Mouse (Mus musculus) lung, postnatal 10 days (tissue): ENCODE results near the gene 1110002E22Rik.

Experiments
- DNase-seq: peaks from one replicate; pipeline ENCODE4 v3.0.0; 2021

The 1110002E22Rik gene

DNA sequence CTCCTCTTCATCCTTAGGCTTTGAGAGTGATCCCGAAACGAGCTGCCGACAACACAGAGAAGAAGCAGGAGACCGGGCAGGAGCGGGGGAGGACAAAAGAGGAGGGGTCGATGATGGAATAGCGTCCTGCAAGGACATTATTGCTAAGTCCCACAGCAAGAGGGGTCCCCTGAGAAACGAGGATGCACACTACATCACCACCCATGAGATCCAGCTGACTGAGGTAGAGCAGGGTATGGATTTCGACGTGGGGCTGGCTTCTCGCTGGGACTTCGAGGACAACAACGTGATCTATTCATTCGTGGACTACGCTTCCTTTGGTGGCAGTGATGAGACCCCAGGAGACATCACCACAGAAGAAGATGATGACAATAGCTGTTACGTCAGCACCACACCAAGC, 1.1 kb downstream of the 1110002E22Rik start:
- DNase-seq = no peak

GRCm38 (mm10) chr3:138066348-138066856, 1.6 kb downstream of the 1110002E22Rik start:
- DNase-seq = no peak

DNA sequence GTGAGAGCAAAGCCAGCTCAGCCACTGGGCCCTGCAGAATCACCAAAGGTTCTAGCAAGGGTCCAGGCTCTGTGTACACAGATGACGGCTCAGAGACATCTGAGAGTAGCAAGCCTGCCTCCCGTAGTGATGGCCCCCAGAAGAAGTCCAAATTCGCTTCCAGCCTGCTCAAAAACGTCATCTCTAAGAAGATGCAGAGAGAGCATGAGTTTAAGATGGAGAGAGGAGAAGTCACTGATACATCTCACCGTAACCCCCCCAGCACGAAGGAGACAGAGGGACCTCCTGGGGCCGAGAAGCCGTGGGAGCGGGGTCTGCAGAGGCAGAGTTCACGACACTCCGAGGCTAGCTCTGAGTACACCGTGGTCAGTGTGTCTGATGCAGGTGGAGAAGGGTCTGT, 2.4 kb downstream of the 1110002E22Rik start, which contains the start of gene Gm5105:
Gm5105 (minus strand) TSS at position 101 of the 400 bp plus-strand sequence.
- no peak for DNase-seq

DNA sequence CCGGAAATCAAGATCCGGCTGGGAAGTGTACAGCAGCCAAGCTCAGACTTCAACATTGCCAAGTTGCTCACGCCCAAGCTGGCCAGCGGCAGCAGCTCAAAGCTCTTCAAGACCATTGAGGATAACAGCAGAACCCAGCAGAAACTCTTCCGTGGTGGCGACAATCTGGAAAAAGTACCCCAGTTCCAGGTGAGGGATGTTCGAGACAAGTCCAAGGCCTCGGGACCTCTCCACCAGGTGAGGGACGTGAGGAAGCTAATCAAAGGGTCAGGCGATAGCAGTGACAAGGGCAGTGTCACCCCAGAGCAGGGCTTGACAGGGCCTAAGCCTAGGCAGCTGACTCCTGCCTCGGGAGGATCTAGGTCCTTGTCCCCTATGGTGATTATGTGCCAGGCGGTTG, 3.3 kb downstream of the 1110002E22Rik start:
- no peak for DNase-seq

GRCm38 (mm10) chr3:138069756-138070511, 5.1 kb downstream of the 1110002E22Rik start:
- no peak for DNase-seq

DNA sequence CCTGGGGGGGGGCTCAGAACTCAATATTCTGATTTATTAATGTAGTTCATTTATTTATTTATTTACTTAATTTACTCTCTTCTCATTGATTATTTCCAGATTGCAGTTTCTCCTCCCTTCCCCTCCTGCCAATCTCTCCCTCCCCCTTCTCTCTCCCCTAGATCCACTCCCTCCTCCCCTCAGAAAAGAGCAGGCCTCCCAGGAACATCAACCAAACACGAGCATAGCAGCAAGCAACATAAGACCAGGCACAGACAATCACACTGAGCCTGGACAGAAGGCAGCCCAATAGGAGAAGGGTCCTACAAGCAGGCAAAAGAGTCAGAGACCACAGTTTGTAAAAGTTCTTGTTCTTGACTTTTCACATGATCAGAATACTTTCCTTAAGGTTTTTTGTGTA, 6.2 kb downstream of the 1110002E22Rik start:
- DNase-seq = no peak

- no peak for DNase-seq
These were observed 6.7 kb downstream of the 1110002E22Rik start for GRCm38 (mm10) chr3:138071476-138072073.

- DNase-seq = no peak
These were observed 9.4 kb downstream of the 1110002E22Rik start for GRCm38 (mm10) chr3:138074214-138074613.

GRCm38 (mm10) chr3:138075209-138075608, 10.4 kb downstream of the 1110002E22Rik start:
- no peak for DNase-seq

DNA sequence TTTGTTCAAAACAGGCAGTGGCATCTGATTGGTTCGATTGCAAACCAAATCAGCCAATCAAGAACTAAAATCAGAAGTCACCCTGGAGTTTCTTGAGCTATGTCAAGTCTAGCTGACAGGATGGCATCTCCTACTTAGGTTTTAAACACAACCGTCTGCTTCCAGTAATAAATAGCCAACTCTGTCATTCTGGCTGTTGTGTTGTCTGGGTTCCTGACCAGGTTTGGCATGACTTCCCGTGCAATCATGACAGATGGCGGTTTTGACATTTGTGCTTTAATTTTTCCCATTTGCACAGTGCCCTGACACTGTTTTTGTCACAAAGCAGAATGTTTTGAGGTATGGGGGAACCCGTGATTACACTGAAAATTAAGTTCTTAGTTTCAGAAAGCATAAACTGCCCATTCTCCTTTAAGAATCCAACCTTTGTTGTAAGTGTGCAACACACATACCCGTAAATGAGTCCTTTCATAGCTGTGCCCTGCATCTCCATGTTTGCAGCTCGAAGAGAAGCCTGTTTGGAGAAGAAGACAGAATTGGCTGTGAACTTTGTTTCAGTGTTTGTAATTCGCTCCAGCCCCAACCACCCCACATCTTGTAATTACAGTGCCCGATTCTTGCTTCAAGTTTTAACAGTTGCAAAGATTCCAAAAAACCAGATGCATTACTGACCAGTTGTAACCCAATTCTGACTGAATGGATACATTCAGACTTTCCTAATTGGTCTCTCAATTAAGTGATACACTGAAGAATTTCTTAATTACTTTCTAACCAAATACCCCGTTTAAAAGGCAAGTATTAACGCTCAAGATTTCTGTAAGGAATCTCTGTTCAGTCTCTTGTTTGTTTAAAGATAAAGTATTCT, 12.9 kb downstream of the 1110002E22Rik start:
- DNase-seq = no peak

GRCm38 (mm10) chr3:138078701-138079100, 13.8 kb downstream of the 1110002E22Rik start:
- no peak for DNase-seq

DNA sequence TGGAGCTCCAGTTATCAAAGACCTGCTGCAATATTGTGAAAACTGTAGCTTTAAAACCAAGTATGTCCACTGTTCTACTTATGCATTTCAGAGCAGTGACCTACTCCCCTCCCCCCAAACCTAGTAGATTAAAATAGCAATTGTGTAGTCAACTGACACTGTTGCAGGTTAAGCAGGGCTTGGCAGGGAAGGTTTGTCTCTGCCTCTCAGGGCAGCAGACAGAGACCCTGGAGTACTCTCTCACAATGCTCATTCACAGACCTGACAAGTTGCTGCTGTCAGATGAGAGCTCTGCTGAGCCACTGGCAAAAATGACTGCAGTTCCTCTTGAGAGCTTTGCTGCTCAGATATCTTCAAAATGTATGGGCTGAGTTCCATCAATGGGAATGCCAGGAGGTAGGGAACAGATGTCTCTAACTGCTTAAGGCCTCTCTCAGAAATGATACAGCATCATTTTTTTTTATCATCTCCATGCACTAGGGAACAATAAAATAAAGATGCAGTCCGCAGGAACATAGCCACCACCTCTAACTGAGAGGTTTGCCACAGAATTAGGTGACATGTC, 18.3 kb downstream of the 1110002E22Rik start:
- no peak for DNase-seq

DNA sequence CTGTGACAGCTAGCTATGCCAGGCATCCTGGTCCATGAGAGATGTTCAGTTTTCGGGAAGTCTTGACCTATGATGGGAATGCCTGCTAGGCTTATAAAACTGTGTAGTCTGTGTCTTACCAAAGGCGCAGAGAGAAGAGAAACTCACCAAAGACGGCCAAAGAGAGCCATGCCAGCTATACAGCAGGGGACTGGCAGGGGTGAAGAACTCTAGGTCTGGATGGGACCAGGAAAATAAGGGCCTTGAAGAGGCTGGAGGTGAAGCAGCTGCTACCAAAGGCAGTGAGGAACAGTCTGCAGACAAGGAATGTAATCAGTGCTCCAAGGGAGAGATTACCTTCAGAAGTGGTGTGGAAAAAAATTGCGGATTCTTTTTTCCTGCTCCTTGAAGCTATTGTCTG, 19.0 kb downstream of the 1110002E22Rik start:
- no peak for DNase-seq

DNA sequence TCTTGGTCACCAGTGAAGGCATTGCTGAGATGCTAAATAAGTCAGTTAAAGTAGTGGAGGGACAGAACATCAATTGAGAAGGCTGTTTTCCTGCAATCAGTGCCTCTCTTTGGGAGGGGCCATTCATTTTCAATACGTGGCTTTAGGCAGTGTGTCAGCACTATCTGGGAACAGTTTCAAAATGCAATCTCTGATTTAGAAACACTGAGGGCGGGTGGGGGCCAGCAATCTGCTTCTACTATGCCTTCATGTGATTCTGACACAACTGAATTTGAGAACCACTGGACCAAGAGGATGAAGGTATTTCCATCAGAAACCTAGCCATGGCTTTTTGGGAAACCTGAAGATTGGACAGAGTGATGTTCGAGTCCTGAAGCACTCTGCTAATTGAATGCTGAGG, 30.4 kb downstream of the 1110002E22Rik start:
- no peak for DNase-seq

DNA sequence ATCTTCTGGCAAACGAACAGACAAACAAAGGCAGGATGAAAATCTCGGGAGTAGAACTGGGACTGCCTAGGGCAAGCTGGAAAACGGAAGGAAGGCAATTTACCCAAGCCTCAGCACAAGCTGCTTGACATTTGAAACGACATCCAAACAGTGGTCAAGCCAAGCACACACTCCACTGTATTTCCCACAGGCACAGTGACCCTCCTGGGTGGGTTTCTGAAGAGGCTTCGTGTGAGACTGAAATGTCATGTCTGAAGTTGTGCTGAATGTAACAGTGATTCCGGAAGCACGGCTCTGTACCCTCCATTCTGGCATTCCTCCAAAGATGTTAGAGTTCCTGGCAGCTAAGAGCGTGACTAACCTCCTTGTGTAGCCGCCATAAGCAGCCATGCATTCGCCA, 30.9 kb downstream of the 1110002E22Rik start:
- peak; percentile 27 for DNase-seq

DNA sequence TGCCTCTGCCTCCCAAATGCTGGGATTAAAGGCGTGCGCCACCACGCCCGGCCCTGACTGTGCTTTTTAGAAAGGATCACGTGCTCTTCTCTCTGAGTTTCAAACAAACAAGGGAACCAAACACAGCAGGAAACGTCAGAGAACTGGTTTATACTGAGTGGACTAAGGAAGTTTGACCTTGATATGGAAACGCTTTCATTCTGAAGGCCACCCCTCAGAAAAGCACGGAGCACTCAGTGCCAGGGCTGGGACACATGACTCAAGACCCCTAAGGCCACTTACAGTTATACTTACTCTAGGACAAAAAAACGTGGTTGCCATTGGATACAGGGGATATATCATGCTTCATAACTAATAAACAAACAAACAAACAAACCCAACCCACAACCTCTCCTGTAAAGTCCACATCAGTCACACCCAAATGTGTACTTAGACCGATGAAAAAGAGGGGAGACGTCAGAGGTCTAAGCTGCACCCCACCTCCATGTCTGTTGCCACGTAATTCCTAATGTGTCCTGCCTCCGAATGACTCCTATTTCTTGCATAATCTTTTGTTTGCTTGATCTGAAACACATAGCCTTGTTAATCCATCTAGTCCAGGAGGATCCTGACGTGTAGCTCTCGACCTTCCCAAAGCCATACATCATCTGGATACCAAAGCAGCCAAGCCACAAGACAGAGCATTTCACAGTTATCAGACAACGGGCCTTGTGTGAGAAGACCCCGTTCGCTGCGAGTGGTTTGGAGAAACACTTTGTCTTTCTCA, 31.6 kb downstream of the 1110002E22Rik start:
- no peak for DNase-seq

DNA sequence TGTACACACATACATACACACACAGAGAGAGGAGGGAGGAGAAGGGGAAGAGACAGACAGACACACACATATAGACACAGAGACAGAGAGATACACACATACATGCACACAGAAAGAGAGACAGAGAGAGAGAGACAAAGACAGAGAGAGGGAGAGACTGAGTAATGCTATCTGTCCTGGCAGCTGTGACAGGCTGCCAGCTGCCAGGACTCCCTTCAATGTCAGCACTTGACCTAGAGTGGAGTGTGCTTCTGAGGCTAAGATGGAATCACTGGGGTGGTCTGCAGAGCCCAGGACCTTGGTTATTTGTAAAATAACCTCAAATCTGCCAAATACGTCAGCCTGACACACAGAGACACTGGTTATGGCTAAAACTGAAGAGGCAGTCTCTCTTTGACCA, 32.9 kb downstream of the 1110002E22Rik start:
- DNase-seq = no peak

DNA sequence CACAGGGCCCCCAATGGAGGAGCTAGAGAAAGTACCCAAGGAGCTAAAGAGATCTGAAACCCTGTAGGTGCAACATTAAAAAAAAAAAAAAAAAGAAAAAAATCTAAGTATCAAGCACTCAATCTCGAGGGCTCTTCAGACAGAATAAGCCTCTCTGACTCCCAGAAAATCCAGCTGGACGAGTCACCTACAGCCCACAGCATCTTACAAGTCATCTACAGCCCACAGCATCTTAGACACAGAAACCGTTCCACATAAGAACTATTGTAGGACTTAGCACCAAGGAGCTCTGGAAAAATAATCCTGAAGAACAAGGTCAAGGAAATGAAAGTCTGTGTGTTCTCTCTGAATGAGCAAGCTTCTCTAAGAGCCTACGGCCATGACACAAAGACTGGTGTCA, 37.1 kb downstream of the 1110002E22Rik start:
- no peak for DNase-seq

GRCm38 (mm10) chr3:138103690-138104089, 38.8 kb downstream of the 1110002E22Rik start:
- no peak for DNase-seq

GRCm38 (mm10) chr3:138105056-138105455, 40.2 kb downstream of the 1110002E22Rik start:
- no peak for DNase-seq

DNA sequence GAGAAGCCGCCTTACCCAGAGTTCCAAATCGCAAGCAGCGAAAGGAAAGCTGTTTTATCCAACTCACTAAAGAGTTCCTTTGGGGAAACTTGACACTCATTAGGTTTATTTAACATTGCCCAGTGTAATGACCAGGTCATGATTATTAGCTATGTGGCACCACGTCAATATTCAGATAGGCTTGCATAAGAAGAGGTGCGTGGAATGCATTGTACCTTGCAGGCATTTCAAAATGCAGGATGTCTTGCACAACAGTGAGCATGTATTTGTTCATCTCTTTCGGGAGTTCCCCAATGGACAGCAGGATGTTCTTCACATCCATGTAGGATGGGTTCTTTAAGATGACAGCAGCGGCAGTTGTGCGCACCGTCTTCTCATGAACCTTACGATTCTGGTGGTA, 42.0 kb downstream of the 1110002E22Rik start:
- DNase-seq = no peak
